Mouse (Mus musculus) small intestine, adult 2 months (tissue): ENCODE results near the gene Meioc. TPM values are rescaled to one million over a fixed set of nuclear protein-coding genes. Genes with fewer than 3 reads are reported as not detected.

ENCODE experiments used
- H3K27ac ChIP-seq: fragments of 200-500 bp; 2 replicates; pipeline ENCODE4 v1.5.1; 2012; ENCODE audit warnings: low read depth, low read length, control low read depth, inconsistent platforms; ENCODE audit not compliant: insufficient read depth
- H3K27me3 ChIP-seq: fragments of 200-500 bp; 2 replicates; pipeline ENCODE4 v1.6.1; 2012; ENCODE audit warnings: mild to moderate bottlenecking, moderate library complexity, low read length, inconsistent platforms; ENCODE audit not compliant: control insufficient read depth, insufficient read depth
- H3K36me3 ChIP-seq: fragments of 200-500 bp; 2 replicates; pipeline ENCODE4 v1.6.1; 2012; ENCODE audit warnings: mild to moderate bottlenecking, low read length, control low read depth, inconsistent platforms; ENCODE audit not compliant: control insufficient read depth, insufficient read depth
- H3K4me1 ChIP-seq: fragments of 200-500 bp; 2 replicates; pipeline ENCODE4 v1.6.1; 2012; ENCODE audit warnings: low read length, inconsistent platforms, mixed read lengths; ENCODE audit not compliant: control insufficient read depth, insufficient read depth, insufficient read length
- H3K4me3 ChIP-seq: fragments of 200-500 bp; 2 replicates; pipeline ENCODE4 v1.5.1; 2012; ENCODE audit warnings: low read depth, mild to moderate bottlenecking, control low read depth, inconsistent platforms, low read length, moderate library complexity
- CTCF ChIP-seq: fragments of 200-500 bp; IDR thresholded peaks from 2 replicates; pipeline ENCODE4 v1.5.1; 2012; ENCODE audit warnings: low read depth, mild to moderate bottlenecking, control low read depth, inconsistent platforms, low read length, moderate library complexity, mixed read lengths; ENCODE audit not compliant: insufficient replicate concordance, insufficient read length; ENCODE audit errors: extremely low read depth
- POLR2A ChIP-seq: fragments of 200-500 bp; IDR thresholded peaks from 2 replicates; pipeline ENCODE4 v1.6.1; 2012; ENCODE audit warnings: low read depth, mild to moderate bottlenecking, control low read depth, inconsistent platforms, low read length, moderate library complexity
- WGBS: fragments of 180-500 bp; shearing (Covaris S2); methylation state at CpG from one replicate; pipeline ENCODE4 v1.1.7; 2018; 5-methylcytosine and 5-hydroxymethylcytosine counted together
- polyA plus RNA-seq: library from polyadenylated mRNA; depleted of rRNA; stranded (reverse); fragments of >200 nt; gene quantifications from 2 replicates; pipeline ENCODE4 v1.2.3, GENCODE M21; 2012

Gene Meioc
- polyA plus RNA-seq, 1 experiment, result not detected

GRCm38 (mm10) chr11:102630731-102631130, 32.8 kb upstream of the Meioc start:
- no peaks in the 10 kb centered on the region for H3K36me3 ChIP-seq
- no peak overlapping the region for H3K27ac ChIP-seq
- TF ChIP-seq POLR2A (no peak), CTCF (no peak)
- WGBS, result 58% methylated on average over 7 of the region's 7 CpGs
- no peaks in the 10 kb centered on the region for H3K27me3 ChIP-seq
- no peak overlapping the region for H3K4me3 ChIP-seq
- H3K4me1 ChIP-seq, result no peaks in the 10 kb centered on the region; the same call in 1 of the 2 replicates

DNA sequence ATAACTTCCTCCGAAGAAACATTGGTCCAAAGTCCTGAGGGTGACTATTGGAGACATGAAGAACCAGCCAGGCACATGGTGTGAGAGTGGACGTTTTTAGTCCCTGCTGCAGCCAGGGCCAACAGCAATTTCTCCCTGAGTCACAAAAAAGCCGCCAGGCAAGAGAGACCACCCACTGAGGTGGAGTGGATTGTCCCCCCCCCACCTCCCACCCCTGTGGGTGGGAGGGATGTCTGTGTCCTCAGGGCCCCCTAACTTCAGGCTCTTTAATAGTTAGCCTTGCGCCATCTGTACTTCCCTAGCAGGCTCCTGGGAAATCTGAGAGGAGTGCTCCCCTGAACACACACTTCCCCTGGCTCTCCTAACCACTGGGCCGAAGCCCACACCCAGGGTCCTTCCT, 32.3 kb upstream of the Meioc start:
- Histone ChIP-seq H3K4me1 (no peaks in the 10 kb centered on the region; the same call in 1 of the 2 replicates), H3K36me3 (no peaks in the 10 kb centered on the region), H3K27ac (no peak overlapping the region), H3K4me3 (no peak overlapping the region), H3K27me3 (no peaks in the 10 kb centered on the region)
- no peak for TF ChIP-seq POLR2A
- TF ChIP-seq CTCF, result no peak
- WGBS, result 80% methylated on average over 5 of the region's 5 CpGs

DNA sequence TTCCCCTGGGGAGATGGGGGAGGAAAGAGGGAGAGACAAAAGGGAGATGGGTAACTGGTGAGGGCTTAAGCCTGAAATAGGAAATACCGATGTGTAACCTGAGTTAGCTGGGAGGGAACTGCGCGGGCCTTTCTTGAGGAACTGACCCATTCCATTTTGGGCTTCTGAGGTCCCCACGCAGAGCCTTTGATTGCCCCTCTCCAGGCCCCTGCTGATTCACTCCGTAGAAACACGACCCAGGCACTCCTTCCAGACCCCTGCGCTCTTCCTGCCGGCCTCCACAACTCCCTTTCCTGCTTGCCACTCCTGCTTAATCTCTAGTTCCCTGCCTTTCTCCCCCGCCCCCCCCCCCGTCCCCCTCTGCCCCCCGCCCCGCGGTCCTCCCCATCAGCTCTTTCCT, 30.8 kb upstream of the Meioc start:
- Histone ChIP-seq H3K4me1 (no peaks in the 10 kb centered on the region; the same call in none of the 2 replicates), H3K4me3 (no peak overlapping the region), H3K27me3 (no peaks in the 10 kb centered on the region), H3K36me3 (no peaks in the 10 kb centered on the region), H3K27ac (no peak overlapping the region)
- WGBS, result 34% methylated on average over 11 of the region's 13 CpGs
- TF ChIP-seq CTCF, result no peak
- no peak for TF ChIP-seq POLR2A

DNA sequence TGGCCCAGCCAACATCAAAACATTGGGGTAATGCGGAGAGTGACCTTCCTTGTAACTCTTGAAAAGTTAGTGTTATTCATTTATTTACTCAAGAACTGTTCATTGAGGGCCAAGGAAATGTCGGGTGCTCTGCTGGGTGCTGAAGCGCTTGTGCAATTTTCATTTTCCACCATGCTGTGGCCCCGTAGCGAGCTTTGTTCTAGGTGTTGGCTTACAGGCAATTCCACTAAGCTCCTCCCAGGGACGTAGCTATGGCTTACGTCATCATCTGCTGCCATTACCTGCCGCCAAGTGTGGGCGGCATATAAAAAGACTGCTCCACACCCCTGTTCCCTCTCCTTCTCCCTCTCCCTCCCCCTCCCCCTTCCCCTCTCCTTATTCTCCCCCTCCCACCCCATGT, 30.1 kb upstream of the Meioc start:
- TF ChIP-seq POLR2A (no peak), CTCF (no peak)
- H3K36me3 ChIP-seq, result no peaks in the 10 kb centered on the region
- 9% methylated on average over 9 of the region's 9 CpGs for WGBS
- H3K27ac ChIP-seq, result no peak overlapping the region
- no peaks in the 10 kb centered on the region for H3K27me3 ChIP-seq
- no peaks in the 10 kb centered on the region; the same call in none of the 2 replicates for H3K4me1 ChIP-seq
- no peak overlapping the region for H3K4me3 ChIP-seq

- Histone ChIP-seq H3K4me3 (no peak overlapping the region), H3K4me1 (no peaks in the 10 kb centered on the region; the same call in none of the 2 replicates), H3K27ac (no peak overlapping the region), H3K27me3 (no peaks in the 10 kb centered on the region), H3K36me3 (no peaks in the 10 kb centered on the region)
- TF ChIP-seq CTCF (no peak), POLR2A (no peak)
- 28% methylated on average over 12 of the region's 12 CpGs for WGBS
These were observed 26.6 kb upstream of the Meioc start for GRCm38 (mm10) chr11:102636887-102637286.

DNA sequence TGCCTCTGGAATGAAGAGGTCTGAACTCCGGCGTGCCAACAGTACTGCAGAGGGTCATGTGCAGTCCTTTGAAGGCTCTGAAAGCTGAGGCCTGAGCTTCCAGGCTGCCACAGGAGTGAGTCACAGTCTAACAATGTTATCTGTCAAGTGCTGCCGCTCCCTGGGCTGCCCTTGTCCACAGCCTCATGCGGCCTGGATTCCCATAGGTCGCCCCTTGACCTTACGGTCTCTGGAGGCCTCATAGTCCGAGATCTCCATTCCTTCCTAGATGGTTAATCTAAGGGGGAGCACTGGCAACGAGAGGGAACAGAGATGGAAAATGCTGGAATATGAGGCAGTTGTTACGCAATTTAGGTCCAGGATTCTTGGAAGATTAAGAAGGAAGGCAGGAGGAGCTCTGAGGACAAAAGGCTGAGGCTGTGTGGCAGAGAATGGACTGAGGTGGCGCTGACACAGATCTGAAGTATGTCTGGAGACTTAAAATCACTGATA, 19.6 kb upstream of the Meioc start:
- Histone ChIP-seq H3K27ac (peak overlapping the region; percentile 35; the same call in 1 of the 2 replicates), H3K4me1 (peaks cover 7% of the 10 kb centered on the region; the same call in 1 of the 2 replicates), H3K36me3 (no peaks in the 10 kb centered on the region), H3K27me3 (no peaks in the 10 kb centered on the region), H3K4me3 (no peak overlapping the region)
- WGBS, result 23% methylated on average over 10 of the region's 10 CpGs
- TF ChIP-seq POLR2A, result no peak
- TF ChIP-seq CTCF, result peak; percentile 19; the same call in 1 of the 2 replicates

GRCm38 (mm10) chr11:102646226-102646625, 17.3 kb upstream of the Meioc start:
- Histone ChIP-seq H3K4me3 (no peak overlapping the region), H3K4me1 (peaks cover 7% of the 10 kb centered on the region; the same call in 1 of the 2 replicates), H3K27ac (no peak overlapping the region), H3K36me3 (no peaks in the 10 kb centered on the region), H3K27me3 (no peaks in the 10 kb centered on the region)
- TF ChIP-seq CTCF (no peak), POLR2A (no peak)
- WGBS, result 81% methylated on average over 13 of the region's 13 CpGs
